Mouse (Mus musculus) olfactory bulb, adult 2 months (tissue): ENCODE results near the gene Mutyh.

Source experiments
- CTCF ChIP-seq: fragments of 200-500 bp; IDR thresholded peaks from 2 replicates; pipeline ENCODE4 v1.5.1; 2012; ENCODE audit warnings: low read depth, mild to moderate bottlenecking, low read length, moderate library complexity; ENCODE audit not compliant: insufficient read depth
- POLR2A ChIP-seq: fragments of 200-500 bp; IDR thresholded peaks from 2 replicates; pipeline ENCODE4 v1.6.1; 2012; ENCODE audit warnings: mild to moderate bottlenecking, low read depth, low read length, moderate library complexity; ENCODE audit not compliant: insufficient read depth

GRCm38 (mm10) chr4:116811012-116811411 is 3.5 kb downstream of the Mutyh start:
- TF ChIP-seq POLR2A (no peak), CTCF (no peak)
